Mouse (Mus musculus): ENCODE results near the gene Rbm6.

DNA sequence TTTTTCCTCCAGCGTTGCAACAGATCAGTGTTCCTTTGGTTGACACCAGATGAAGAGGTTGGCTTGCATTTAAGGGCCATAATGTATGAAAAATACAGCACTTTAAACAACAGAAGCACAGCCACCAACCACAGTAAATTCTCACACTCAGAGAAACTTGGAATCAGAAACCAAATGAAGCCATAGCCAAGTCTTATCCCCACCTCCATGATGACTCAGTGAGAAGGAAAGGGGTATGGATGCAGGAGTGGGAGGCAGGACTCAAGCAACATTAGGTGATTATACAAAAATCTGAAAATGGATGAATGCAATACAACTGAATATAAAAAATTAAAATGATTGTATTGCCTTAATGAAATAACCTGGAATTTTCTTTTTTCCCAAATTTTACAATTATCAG is 34.2 kb downstream of the Rbm6 start:
- no peak for TF ChIP-seq POLR2A (IDR thresholded peaks at IDR 0.05; ENCODE audit: extremely low read depth, insufficient read depth, low read length)
- no peak for TF ChIP-seq CTCF (IDR thresholded peaks at IDR 0.05; ENCODE audit: extremely low read depth, insufficient read depth, low read length)

Measured in cortical plate, adult 2 months (tissue).